Mouse (Mus musculus) macrophage (primary cell): ENCODE measurements around the gene Kyat3. TPM values are rescaled to one million over a fixed set of nuclear protein-coding genes. Genes with fewer than 3 reads are reported as not detected.
A peak's percentile ranks its signal among the peaks of the same experiment; 100 is the strongest.
"Not testable (repeated sequence)": the region's sequence is repeated elsewhere in the genome, so short reads cannot be mapped to it uniquely, and the experiment has no call there.

Source experiments
- H3K27ac ChIP-seq: fragments of 350-480 bp; formaldehyde crosslinking; 2 replicates; pipeline ENCODE4 v1.9.0; 2021
- H3K36me3 ChIP-seq: fragments of 350-480 bp; formaldehyde crosslinking; 2 replicates; pipeline ENCODE4 v1.9.0; 2021; ENCODE audit errors: inconsistent target
- H3K4me3 ChIP-seq: fragments of 350-480 bp; formaldehyde crosslinking; 2 replicates; pipeline ENCODE4 v1.9.0; 2021; ENCODE audit errors: inconsistent target
- H3K79me2 ChIP-seq: fragments of 350-480 bp; formaldehyde crosslinking; 2 replicates; pipeline ENCODE4 v1.9.0; 2021; ENCODE audit errors: inconsistent target
- WGBS: methylation state at CpG from one replicate; pipeline ENCODE4 v1.1.7; 2026; ENCODE audit warnings: inconsistent platforms; ENCODE audit not compliant: missing documents; 5-methylcytosine and 5-hydroxymethylcytosine counted together
- polyA plus RNA-seq: library from polyadenylated mRNA; stranded (reverse); fragments of 250-400 nt; gene quantifications from 3 replicates; pipeline ENCODE4 v1.2.4, GENCODE M21; 2018; ENCODE audit warnings: inconsistent platforms
- total RNA-seq, 78 experiments: library from RNA; depleted of rRNA; stranded (reverse); fragments of 250-400 nt; gene quantifications; 1 replicate in 9 of 78; 2 replicates in 24 of 78; 3 replicates in 43 of 78; 4 replicates in 2 of 78; pipeline ENCODE4 v1.2.4; 2018; ENCODE audit warnings: inconsistent platforms in 56 of 78

Kyat3 gene
- 10 to 100 TPM in 1 of 26 experiments, 1 to 10 TPM in 21, under 1 TPM in 2, not detected in 2; 0.31 to 10.1 (median 4.8) TPM for total RNA-seq (2018; cell fraction: chromatin; rRNA removed)
- total RNA-seq (2018; cell fraction: cytosol; rRNA removed), result 1 to 10 TPM in 25 of 26 experiments, under 1 TPM in 1; 0.88 to 4.3 (median 2.0) TPM
- 1 to 10 TPM in 22 of 26 experiments, under 1 TPM in 4; 0.71 to 7.9 (median 2.7) TPM for total RNA-seq (2018; cell fraction: nucleus; rRNA removed)
- 2.1 to 2.7 TPM (median 2.7 TPM) in 3 replicates for polyA plus RNA-seq

GRCm38 (mm10) chr3:142700442-142701322, at the start of gene Kyat3:
Gene Kyat3, plus strand, starts transcription at chr3:142701051.
- no peaks in the 10 kb centered on the region for H3K79me2 ChIP-seq
- no peaks in the 10 kb centered on the region for H3K36me3 ChIP-seq
- WGBS, result 1% methylated on average over 48 of the region's 48 CpGs
- H3K27ac ChIP-seq, result peak within 1 kb of the TSS; percentile 35
- H3K4me3 ChIP-seq, result peak within 1 kb of the TSS; percentile 56

- no peaks in the 10 kb centered on the region for H3K79me2 ChIP-seq
- H3K36me3 ChIP-seq, result no peaks in the 10 kb centered on the region
- H3K27ac ChIP-seq, result no peak overlapping the region
- no peak overlapping the region for H3K4me3 ChIP-seq
- 98% methylated on average over 8 of the region's 8 CpGs for WGBS
These were observed 36.1 kb upstream of the Kyat3 start for GRCm38 (mm10) chr3:142664723-142665122.

GRCm38 (mm10) chr3:142674607-142675006, 26.2 kb upstream of the Kyat3 start:
- no peaks in the 10 kb centered on the region for H3K79me2 ChIP-seq
- H3K27ac ChIP-seq, result no peak overlapping the region
- no peak overlapping the region for H3K4me3 ChIP-seq
- no peaks in the 10 kb centered on the region for H3K36me3 ChIP-seq
- 100% methylated on average over 1 of the region's 1 CpGs for WGBS

- Histone ChIP-seq H3K79me2 (no peaks in the 10 kb centered on the region), H3K36me3 (no peaks in the 10 kb centered on the region), H3K27ac (no peak overlapping the region), H3K4me3 (no peak overlapping the region)
- WGBS, result 84% methylated on average over 23 of the region's 23 CpGs
These were observed 12.9 kb upstream of the Kyat3 start for GRCm38 (mm10) chr3:142687939-142688338.

- Histone ChIP-seq H3K79me2 (no peaks in the 10 kb centered on the region), H3K27ac (no peak overlapping the region), H3K36me3 (no peaks in the 10 kb centered on the region), H3K4me3 (no peak overlapping the region)
- 68% methylated on average over 11 of the region's 13 CpGs for WGBS
These were observed 12.5 kb upstream of the Kyat3 start for GRCm38 (mm10) chr3:142688353-142688752.

GRCm38 (mm10) chr3:142696517-142696916, 4.3 kb upstream of the Kyat3 start:
- H3K27ac ChIP-seq, result no peak overlapping the region
- H3K36me3 ChIP-seq, result no peaks in the 10 kb centered on the region
- H3K4me3 ChIP-seq, result no peak overlapping the region
- 0% methylated on average over 2 of the region's 2 CpGs for WGBS
- H3K79me2 ChIP-seq, result no peaks in the 10 kb centered on the region

GRCm38 (mm10) chr3:142701407-142701989, 647 bp downstream of the Kyat3 start:
- Histone ChIP-seq H3K36me3 (no peaks in the 10 kb centered on the region), H3K27ac (no peak overlapping the region), H3K4me3 (peak overlapping the region; percentile 56), H3K79me2 (no peaks in the 10 kb centered on the region)
- WGBS, result 35% methylated on average over 15 of the region's 15 CpGs

- Histone ChIP-seq H3K36me3 (no peaks in the 10 kb centered on the region), H3K27ac (no peak overlapping the region), H3K4me3 (no peak overlapping the region), H3K79me2 (no peaks in the 10 kb centered on the region)
- 95% methylated on average over 17 of the region's 17 CpGs for WGBS
These were observed 6.0 kb downstream of the Kyat3 start for GRCm38 (mm10) chr3:142706581-142707444.

- H3K79me2 ChIP-seq, H3K4me3 ChIP-seq, H3K36me3 ChIP-seq, H3K27ac ChIP-seq: not testable (repeated sequence)
- WGBS, result 92% methylated on average over 8 of the region's 13 CpGs
These were observed 7.5 kb downstream of the Kyat3 start for GRCm38 (mm10) chr3:142708181-142708848.

- no peaks in the 10 kb centered on the region for H3K79me2 ChIP-seq
These were observed 8.1 kb downstream of the Kyat3 start for GRCm38 (mm10) chr3:142708849-142709419.

GRCm38 (mm10) chr3:142710360-142711007, 9.6 kb downstream of the Kyat3 start:
- Histone ChIP-seq H3K27ac (no peak overlapping the region), H3K79me2 (no peaks in the 10 kb centered on the region), H3K36me3 (no peaks in the 10 kb centered on the region), H3K4me3 (no peak overlapping the region)
- 42% methylated on average over 10 of the region's 10 CpGs for WGBS

More at GRCm38 (mm10) chr3:142708849-142709419, 8.1 kb downstream of the Kyat3 start:
- Histone ChIP-seq H3K27ac (no peak overlapping the region), H3K36me3 (no peaks in the 10 kb centered on the region), H3K4me3 (no peak overlapping the region)
- 77% methylated on average over 13 of the region's 13 CpGs for WGBS

- no peak overlapping the region for H3K4me3 ChIP-seq
- 93% methylated on average over 5 of the region's 5 CpGs for WGBS
- no peak overlapping the region for H3K27ac ChIP-seq
- H3K36me3 ChIP-seq, result no peaks in the 10 kb centered on the region
- no peaks in the 10 kb centered on the region for H3K79me2 ChIP-seq
These were observed 10.5 kb downstream of the Kyat3 start for GRCm38 (mm10) chr3:142711372-142711771.

- WGBS, result 96% methylated on average over 18 of the region's 18 CpGs
- not testable (repeated sequence) for H3K36me3 ChIP-seq, H3K4me3 ChIP-seq, H3K79me2 ChIP-seq, H3K27ac ChIP-seq
These were observed 11.7 kb downstream of the Kyat3 start for GRCm38 (mm10) chr3:142712401-142713040.
